Mouse (Mus musculus) heart, embryonic 11.5 days (tissue): ENCODE measurements around the gene Ccdc39. TPM values are rescaled to one million over a fixed set of nuclear protein-coding genes. Genes with fewer than 3 reads are reported as not detected.

Experiments
- ATAC-seq: fragments of 200-750 bp; cut with Nextera tagmentation; replicated peaks from 2 replicates; pipeline ENCODE4 v1.8.0; 2017; ENCODE audit warnings: moderate library complexity; ENCODE audit not compliant: insufficient number of reproducible peaks, low FRiP score, low TSS enrichment
- H3K27ac ChIP-seq: fragments of 300-500 bp; sonication (generic); 2 replicates; pipeline ENCODE4 v1.5.1; 2014; ENCODE audit warnings: mild to moderate bottlenecking, low read depth, low read length
- H3K27me3 ChIP-seq: fragments of 300-500 bp; sonication (generic); 2 replicates; pipeline ENCODE4 v1.6.1; 2014; ENCODE audit warnings: mild to moderate bottlenecking, low read length, mixed read lengths; ENCODE audit not compliant: control insufficient read depth, insufficient read depth
- H3K36me3 ChIP-seq: fragments of 300-500 bp; sonication (generic); 2 replicates; pipeline ENCODE4 v1.6.1; 2014; ENCODE audit warnings: mild to moderate bottlenecking, low read length, moderate library complexity, mixed read lengths; ENCODE audit not compliant: control insufficient read depth, insufficient read depth
- H3K4me1 ChIP-seq: fragments of 300-500 bp; sonication (generic); 2 replicates; pipeline ENCODE4 v1.6.1; 2014; ENCODE audit warnings: low read length; ENCODE audit not compliant: control insufficient read depth, insufficient read depth
- H3K4me2 ChIP-seq: fragments of 300-500 bp; sonication (generic); 2 replicates; pipeline ENCODE4 v1.6.1; 2014; ENCODE audit warnings: mild to moderate bottlenecking, moderate library complexity
- H3K4me3 ChIP-seq: fragments of 300-500 bp; sonication (generic); 2 replicates; pipeline ENCODE4 v1.5.1; 2014; ENCODE audit warnings: low read depth, low read length
- H3K9ac ChIP-seq: fragments of 300-500 bp; sonication (generic); 2 replicates; pipeline ENCODE4 v1.6.1; 2014; ENCODE audit warnings: mild to moderate bottlenecking, low read depth, low read length, moderate library complexity
- H3K9me3 ChIP-seq: fragments of 300-500 bp; sonication (generic); replicated peaks from 2 replicates; pipeline ENCODE4 v1.6.1; 2016; ENCODE audit warnings: low read length; ENCODE audit not compliant: control insufficient read depth
- WGBS: fragments of 180-500 bp; shearing (Covaris S2); extraction: QIAGEN DNeasy Blood & Tissue Kit; methylation state at CpG from one replicate; pipeline ENCODE4 v1.1.7; 2014; ENCODE audit not compliant: insufficient replicate concordance; 5-methylcytosine and 5-hydroxymethylcytosine counted together
- polyA plus RNA-seq: library from polyadenylated mRNA; unstranded; fragments of >200 nt; fragmentation: Nextera tagmentation; extraction: Ambion mirVana; gene quantifications from 2 replicates; pipeline ENCODE4 v1.2.1, GENCODE M21; 2014

The Ccdc39 gene
- polyA plus RNA-seq, 1 experiment from 2014 or later, result 1.5 TPM

DNA sequence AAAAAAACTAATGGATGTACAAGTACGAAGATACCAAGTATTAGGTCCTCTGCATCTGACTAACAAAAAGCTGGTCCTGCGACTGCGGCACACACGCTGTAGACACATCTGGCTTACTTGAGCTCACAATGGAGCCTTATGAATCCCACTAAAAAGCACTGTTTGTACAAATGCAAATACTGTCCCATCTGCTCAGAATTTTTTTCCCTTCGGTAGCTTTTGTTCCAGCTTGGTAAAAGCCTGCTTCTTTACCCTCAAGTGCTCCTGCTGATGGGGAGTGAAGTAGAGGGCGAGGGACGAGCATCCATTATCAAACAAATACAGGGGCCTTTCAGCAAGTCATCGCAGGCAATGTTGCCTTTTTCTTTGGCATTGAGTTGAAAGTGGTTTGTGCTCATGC, 29.3 kb upstream of the Ccdc39 start:
- H3K36me3 ChIP-seq, result no peaks in the 10 kb centered on the region
- H3K9ac ChIP-seq, result no peak overlapping the region
- no peak overlapping the region for H3K27ac ChIP-seq
- no peaks in the 10 kb centered on the region for H3K9me3 ChIP-seq
- H3K4me3 ChIP-seq, result no peak overlapping the region
- no peak overlapping the region for H3K4me2 ChIP-seq
- 83% methylated on average over 8 of the region's 8 CpGs for WGBS
- no peaks in the 10 kb centered on the region for H3K27me3 ChIP-seq
- no peak for ATAC-seq
- H3K4me1 ChIP-seq, result no peaks in the 10 kb centered on the region

DNA sequence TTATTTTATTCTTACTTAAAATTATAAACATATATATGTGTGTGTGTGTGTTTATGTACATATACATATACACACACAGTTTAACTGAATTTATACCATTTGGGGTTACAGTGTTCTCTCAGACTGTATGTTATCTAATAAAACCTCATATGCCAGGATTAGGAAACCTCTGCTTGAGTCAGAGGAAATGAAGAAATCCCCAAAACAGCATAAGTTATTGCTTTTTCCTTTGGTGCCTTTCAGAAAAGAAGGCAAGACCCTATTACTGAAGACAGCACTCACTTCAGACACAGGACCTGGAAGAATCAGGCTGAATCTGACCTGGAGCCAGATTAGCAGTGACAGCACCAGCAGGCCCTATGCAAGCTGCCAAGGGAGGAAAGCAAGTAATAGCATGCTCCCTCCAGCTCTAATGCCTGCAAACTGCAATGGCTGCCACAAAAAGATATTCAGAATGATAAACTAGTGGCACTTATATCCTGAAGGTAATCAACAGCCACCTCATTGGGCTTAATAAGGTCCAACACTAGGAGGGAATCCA, 20.0 kb upstream of the Ccdc39 start:
- Histone ChIP-seq H3K4me2 (no peak overlapping the region), H3K27ac (no peak overlapping the region), H3K27me3 (no peaks in the 10 kb centered on the region), H3K4me3 (no peak overlapping the region), H3K36me3 (no peaks in the 10 kb centered on the region), H3K9me3 (no peaks in the 10 kb centered on the region), H3K9ac (no peak overlapping the region), H3K4me1 (no peaks in the 10 kb centered on the region)
- ATAC-seq, result no peak

DNA sequence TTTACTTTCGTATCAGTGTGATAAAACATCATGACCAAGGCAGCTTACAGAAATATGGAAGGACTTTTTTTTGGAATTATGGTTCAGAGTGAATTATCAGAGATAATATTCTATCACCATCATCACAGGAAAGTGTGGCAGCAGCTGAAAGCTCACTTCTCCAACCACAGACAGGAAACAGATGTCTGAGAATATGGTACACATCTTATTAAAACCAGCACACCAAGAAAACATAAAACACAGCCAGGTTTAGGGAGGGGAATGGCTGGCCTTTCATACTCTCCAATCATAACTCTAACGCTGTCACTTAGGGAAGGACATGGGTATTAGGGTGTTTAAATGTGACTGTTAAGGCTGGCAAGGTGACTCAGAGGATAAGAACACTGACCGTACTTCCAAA, 14.8 kb upstream of the Ccdc39 start:
- no peaks in the 10 kb centered on the region for H3K9me3 ChIP-seq
- H3K9ac ChIP-seq, result no peak overlapping the region
- H3K27me3 ChIP-seq, result no peaks in the 10 kb centered on the region
- 78% methylated on average over 3 of the region's 3 CpGs for WGBS
- no peaks in the 10 kb centered on the region for H3K4me1 ChIP-seq
- no peak overlapping the region for H3K4me3 ChIP-seq
- ATAC-seq, result no peak
- no peak overlapping the region for H3K4me2 ChIP-seq
- no peak overlapping the region for H3K27ac ChIP-seq
- H3K36me3 ChIP-seq, result no peaks in the 10 kb centered on the region

DNA sequence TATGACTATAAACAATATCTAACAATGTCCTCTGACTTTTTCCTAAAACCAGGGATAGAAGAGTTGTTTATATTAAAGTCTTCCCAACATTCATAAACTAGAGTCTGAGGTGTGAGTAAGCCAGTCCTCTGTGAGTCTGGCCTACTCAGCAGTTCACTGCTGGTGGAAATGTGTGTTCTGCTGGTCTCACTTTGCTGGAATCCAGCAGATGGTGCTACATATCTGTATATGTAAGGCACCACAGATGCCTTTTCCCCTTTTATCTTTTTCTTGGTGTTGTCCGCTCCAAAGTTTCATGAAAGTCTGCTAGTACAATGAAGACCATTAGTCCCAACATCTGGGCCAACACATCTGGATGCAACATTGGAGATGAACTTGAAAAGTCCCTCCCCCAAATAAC, 9.0 kb upstream of the Ccdc39 start:
- no peaks in the 10 kb centered on the region for H3K9me3 ChIP-seq
- H3K36me3 ChIP-seq, result no peaks in the 10 kb centered on the region
- no peaks in the 10 kb centered on the region for H3K27me3 ChIP-seq
- no peak overlapping the region for H3K4me3 ChIP-seq
- H3K4me2 ChIP-seq, result no peak overlapping the region
- H3K4me1 ChIP-seq, result no peaks in the 10 kb centered on the region
- ATAC-seq, result no peak
- H3K27ac ChIP-seq, result no peak overlapping the region
- 58% methylated on average over 1 of the region's 1 CpGs for WGBS
- no peak overlapping the region for H3K9ac ChIP-seq

DNA sequence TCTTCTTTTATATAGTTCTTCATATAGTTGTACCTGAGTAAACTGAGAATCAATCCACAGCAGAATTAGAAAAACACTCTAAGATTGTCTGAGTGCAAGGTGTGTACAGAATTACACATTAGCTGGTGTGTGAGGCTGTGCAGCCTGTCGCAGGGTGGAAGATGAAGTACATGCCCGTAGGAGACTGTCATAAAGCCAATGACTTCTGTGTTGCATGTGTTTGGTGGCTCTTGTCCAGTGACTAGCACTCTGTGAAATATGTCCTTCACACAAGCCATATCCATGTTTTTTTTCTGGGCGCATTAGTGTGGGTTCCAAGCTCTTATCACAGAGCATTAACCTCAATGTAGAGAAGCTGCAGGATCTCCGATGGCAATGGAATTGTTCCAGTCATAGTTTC, 6.7 kb upstream of the Ccdc39 start:
- Histone ChIP-seq H3K27ac (no peak overlapping the region), H3K36me3 (no peaks in the 10 kb centered on the region), H3K4me2 (no peak overlapping the region), H3K4me1 (no peaks in the 10 kb centered on the region), H3K27me3 (no peaks in the 10 kb centered on the region), H3K9me3 (no peaks in the 10 kb centered on the region), H3K9ac (no peak overlapping the region), H3K4me3 (no peak overlapping the region)
- no peak for ATAC-seq
- WGBS, result 81% methylated on average over 4 of the region's 4 CpGs

DNA sequence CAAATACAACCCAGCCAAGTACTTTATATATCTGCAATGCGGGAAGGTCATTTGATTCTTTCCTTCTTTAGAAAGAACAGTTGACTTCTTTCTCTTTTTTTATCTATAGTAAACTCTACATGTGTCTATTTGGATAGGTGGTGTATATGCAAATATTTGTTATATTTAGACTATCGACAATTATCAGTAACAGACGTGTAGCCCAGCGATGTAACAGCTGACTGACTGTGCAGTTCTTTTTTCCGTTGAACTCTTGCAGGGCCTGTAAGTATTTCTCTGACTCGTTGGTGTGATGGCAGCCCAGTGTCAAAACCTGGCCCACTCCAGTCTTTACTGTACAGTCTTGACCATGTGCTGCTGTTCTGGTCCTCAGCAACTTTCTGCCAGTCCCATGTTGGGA, 2.5 kb upstream of the Ccdc39 start:
- no peaks in the 10 kb centered on the region for H3K36me3 ChIP-seq
- no peak overlapping the region for H3K27ac ChIP-seq
- H3K9me3 ChIP-seq, result no peaks in the 10 kb centered on the region
- H3K27me3 ChIP-seq, result no peaks in the 10 kb centered on the region
- ATAC-seq, result no peak
- H3K4me3 ChIP-seq, result no peak overlapping the region
- no peak overlapping the region for H3K4me2 ChIP-seq
- WGBS, result 74% methylated on average over 6 of the region's 6 CpGs
- H3K4me1 ChIP-seq, result no peaks in the 10 kb centered on the region
- H3K9ac ChIP-seq, result no peak overlapping the region

DNA sequence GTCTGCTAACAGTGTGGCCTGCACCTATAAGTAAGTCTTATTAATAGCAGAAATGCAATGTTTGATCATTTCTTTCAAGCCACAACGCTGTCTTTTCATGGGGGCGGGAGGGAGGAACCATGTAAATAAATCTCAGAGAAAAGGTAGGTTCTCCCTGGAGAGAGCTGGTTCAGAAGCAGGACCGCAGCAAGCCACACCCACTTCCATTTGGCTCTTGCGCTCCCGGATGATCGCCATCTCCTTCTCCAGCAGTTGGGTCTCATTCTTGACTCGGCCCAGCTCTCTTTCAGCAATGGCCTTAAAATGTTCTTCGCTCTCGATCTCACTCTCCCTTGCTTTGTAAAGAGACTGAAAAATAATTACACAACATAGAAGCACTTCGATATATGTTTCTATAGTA, 5.2 kb downstream of the Ccdc39 start:
- peak overlapping the region; percentile 35 for H3K4me2 ChIP-seq
- H3K9ac ChIP-seq, result no peak overlapping the region

DNA sequence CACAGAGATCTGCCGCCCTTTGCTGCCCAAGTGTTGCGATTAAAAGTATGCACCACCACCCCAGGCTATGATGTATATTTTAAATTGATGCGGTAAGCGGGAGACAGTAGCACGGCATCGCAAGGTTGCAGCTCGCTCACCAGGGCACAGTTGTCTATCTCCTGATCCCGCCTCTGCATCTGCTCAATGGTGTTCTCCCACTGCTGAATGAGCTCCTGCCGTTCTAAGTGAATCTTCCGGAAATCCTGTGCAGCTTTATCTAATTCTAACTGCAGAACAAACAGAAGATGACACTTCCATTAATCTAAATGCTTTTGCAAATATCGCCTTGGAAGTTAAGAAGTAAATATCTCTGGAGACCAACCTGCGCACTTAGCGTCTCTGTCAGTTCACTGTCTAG, 7.5 kb downstream of the Ccdc39 start:
- 85% methylated on average over 13 of the region's 13 CpGs for WGBS
- Histone ChIP-seq H3K9me3 (no peaks in the 10 kb centered on the region), H3K36me3 (no peaks in the 10 kb centered on the region), H3K9ac (no peak overlapping the region), H3K27ac (no peak overlapping the region), H3K4me3 (no peak overlapping the region), H3K4me2 (no peak overlapping the region), H3K4me1 (0 out of 2 replicates have a peak, but pooled peaks cover 5% of the 10 kb centered on the region), H3K27me3 (no peaks in the 10 kb centered on the region)
- ATAC-seq, result no peak

More for the DNA sequence above, 5.2 kb downstream of the Ccdc39 start:
- no peaks in the 10 kb centered on the region for H3K27me3 ChIP-seq
- H3K9me3 ChIP-seq, result no peaks in the 10 kb centered on the region
- 0 out of 2 replicates have a peak, but pooled peaks cover 5% of the 10 kb centered on the region for H3K4me1 ChIP-seq
- 38% methylated on average over 10 of the region's 10 CpGs for WGBS
- H3K36me3 ChIP-seq, result no peaks in the 10 kb centered on the region
- 0 out of 2 replicates have a peak overlapping the region, but pooled peaks have one; percentile 8 for H3K4me3 ChIP-seq
- ATAC-seq, result no peak
- H3K27ac ChIP-seq, result no peak overlapping the region

DNA sequence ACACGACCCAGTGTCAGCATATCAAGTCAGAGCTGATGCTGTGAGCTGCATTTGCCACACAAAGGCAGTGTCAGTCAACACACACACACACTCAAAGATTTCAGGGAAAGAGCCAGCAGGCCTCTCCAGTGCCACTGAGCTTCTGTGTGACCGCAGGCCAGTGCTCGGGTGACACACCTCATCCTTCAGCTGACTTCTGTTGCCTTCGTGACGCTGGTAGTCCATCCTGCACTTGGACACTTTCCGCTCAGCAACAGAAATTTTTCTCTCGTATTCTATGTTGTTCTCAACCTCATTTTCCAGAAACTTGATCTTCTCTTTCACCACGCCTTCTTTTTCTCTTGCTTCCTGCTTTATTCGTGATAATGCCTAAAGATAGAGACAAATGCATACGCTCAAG, 11.8 kb downstream of the Ccdc39 start:
- 74% methylated on average over 10 of the region's 10 CpGs for WGBS
- no peak overlapping the region for H3K4me2 ChIP-seq

More for the DNA sequence above, 11.8 kb downstream of the Ccdc39 start:
- H3K27ac ChIP-seq, result no peak overlapping the region
- H3K4me1 ChIP-seq, result 0 out of 2 replicates have a peak, but pooled peaks cover 5% of the 10 kb centered on the region
- H3K9ac ChIP-seq, result no peak overlapping the region
- no peak overlapping the region for H3K4me3 ChIP-seq
- H3K9me3 ChIP-seq, result no peaks in the 10 kb centered on the region
- ATAC-seq, result no peak
- H3K36me3 ChIP-seq, result no peaks in the 10 kb centered on the region
- no peaks in the 10 kb centered on the region for H3K27me3 ChIP-seq
